Mouse (Mus musculus) urinary bladder, postnatal 25 days (tissue): ENCODE data around the gene Kdelr3.

ENCODE experiments used
- DNase-seq: peaks from one replicate; pipeline ENCODE4 v3.0.0; 2022; ENCODE audit warnings: low spot score

Kdelr3 gene

DNA sequence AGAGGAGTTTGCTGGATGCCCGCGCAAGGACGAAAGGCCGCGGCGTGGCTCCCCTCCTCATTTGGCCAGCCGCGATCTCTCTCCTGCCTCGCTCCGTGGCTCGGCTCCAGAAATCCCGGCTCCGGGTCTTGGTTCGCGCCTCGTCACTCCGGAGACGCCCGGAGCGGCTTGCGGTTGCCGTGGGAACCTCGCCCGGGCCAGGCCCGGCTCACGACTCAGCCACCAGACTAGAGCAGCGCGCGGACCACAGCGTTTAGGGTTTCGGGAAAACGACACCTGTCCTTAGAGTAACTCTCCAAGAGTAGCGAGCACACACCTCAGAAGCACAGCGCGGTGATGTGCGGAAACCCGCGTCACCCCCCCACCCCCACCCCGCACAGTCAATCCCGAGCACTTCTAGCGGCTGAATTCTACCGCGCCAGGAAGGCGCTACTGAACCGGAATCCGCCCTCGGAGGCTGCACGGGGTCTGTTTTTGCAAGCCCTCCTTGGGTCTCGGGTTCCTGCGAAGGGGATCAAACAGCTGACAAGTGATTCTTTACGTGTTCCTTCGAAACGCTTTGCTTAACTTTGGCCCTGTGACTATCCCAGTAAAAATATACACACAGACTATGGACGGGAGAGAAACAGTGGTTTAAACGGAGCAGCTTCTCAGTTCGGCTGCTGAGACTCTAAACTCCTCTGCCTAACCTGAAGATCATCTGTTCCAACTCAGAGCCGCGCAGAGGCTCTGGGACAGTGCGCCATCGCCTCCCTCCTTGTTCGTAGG is 4.5 kb upstream of the Kdelr3 start:
- peak; percentile 84 for DNase-seq

DNA sequence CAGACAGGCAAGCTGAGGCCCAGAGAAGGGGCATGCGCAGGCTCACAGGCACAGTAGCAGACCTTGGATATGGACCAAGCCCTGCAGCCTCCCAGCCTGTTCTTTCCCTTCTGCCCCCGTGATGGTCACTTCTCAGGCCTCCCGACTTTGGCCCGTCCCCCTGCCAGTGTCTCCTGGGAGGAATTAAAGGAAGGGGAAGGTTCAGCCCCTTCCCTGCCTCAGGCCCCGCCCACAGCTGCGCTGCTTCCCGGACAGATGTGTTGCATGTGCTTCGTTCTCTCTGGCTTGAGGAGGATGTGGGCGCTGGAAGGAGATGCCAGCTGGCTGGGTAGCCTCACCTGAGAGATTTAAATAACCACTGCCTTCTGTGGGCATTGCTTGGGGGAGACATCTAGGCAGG is 2.3 kb upstream of the Kdelr3 start:
- DNase-seq = no peak

DNA sequence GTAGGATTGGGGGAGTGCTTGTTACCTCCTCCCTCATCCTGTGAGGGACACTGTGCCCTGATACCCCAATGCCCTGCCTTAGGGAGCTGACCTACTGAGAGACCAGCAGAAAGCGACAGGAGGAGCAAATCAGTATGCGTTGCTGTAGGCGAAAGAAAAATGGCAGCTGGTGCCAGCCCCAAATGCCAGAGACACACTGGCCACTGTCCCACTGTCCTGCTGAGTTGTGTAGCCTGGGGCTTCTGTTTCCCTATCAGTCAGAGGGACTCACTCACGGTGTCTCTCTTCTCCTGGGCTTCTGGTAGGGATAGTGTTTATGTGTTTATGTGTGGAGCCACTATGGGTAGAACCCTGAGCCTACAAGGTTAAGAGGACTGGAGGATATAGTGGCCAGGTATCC is 1.5 kb downstream of the Kdelr3 start:
- DNase-seq = no peak

DNA sequence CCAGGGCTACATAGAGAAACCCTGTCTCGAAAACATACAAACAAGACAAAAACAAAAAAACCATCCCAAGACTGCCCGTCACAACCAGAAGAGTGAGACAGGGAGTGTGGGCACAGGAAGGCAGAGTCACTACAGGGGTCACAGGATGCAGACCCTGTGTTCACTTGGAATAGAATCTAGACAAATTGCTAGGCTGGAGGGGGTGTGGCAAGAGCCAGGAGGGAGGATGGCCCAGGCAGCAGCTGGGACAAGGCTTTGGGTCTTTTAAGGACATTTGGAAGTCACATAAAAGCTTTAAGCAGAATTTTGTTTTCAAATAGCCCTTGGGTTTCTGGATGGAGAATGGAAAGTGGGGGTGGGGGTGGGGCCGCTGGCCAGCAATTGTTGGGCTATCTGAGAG is 2.4 kb downstream of the Kdelr3 start:
- DNase-seq = no peak

DNA sequence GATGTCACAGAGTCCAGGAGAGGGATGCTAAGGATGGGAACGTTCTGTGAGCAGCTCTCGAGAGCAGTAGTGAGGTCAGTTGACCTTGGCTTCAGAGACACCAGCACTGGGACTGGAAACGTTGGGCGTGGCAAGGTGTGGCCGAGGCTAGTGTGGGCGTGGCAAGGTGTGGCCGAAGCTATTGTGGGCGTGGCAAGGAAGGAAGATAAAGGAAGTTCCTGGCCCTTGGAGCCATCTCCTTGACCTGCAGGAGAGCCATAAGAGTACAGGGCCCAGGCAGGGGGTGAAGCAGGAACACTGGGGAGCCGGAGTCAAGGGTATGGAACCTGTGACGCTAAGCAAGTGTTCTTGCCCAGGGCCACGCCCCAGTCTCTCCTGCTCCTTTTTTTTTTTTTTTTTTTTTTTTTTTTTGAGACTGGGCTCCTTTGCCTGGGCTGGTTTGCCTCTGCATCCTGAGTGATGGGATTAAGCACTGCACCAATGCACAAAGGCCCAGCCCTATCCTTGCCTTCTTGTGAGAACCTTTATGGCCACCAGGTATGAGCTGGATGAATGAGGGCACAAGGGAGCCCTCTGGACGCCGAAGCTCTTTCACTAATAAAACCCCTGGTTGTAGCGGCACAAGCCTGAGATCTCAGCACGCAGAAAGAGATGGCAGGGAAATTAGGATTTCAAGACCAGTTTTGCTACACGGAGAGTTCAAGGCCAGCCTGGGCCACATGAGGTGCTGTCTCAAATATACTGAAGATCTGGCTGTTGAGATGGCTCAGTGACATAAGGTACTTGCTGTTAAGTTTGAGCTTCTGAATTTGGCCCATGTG is 3.4 kb downstream of the Kdelr3 start:
- DNase-seq = no peak

DNA sequence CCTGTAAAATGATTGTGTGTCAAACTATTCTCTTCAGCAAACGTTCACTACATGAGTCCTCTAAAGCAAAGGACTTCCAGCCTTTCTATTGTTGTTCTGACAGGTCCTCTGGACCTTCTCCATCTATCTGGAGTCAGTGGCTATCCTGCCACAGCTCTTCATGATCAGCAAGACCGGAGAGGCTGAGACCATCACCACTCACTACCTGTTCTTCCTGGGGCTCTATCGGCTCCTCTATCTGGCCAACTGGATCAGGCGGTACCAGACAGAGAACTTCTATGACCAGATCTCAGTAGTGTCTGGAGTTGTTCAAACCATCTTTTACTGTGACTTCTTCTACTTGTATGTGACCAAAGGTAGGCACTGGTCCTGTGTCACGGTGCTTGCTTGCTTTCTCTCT is 9.4 kb downstream of the Kdelr3 start:
- DNase-seq = no peak

DNA sequence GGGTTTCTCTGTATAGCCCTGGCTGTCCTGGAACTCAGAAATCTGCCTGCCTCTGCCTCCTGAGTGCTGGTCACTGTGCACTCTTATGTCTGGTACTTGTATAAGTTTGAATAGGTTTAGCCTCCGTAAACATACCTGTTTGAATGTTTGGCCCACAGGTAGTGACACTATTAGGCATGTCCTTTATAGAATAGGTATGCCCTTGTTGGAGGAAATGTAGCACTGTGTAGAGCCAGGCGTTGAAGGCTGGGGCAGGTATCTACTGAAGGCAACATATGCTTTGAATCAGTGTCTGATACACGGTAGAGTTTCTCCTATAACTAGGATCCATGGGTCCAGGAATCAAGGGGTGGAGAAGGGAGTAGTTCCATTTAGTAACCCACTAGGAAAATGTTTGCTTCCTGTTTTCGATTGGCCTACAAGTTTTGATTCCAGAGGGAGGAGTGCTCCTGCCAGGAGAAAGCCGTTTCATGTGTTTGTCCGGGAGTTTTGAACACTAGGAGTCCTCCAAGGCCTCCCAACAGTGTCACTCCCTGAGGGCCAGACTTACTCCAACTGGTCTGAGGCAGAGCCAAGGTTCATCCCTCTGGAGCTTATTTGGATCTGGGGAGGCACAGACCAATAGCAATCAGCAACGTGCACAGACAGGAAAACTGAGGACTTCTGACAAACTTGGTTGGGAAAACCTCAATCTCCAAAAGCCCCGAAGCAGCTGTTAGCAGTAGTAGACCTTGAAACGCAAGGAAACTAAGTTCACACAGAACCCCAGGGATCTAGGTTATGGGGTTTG is 10.0 kb downstream of the Kdelr3 start:
- DNase-seq = no peak

DNA sequence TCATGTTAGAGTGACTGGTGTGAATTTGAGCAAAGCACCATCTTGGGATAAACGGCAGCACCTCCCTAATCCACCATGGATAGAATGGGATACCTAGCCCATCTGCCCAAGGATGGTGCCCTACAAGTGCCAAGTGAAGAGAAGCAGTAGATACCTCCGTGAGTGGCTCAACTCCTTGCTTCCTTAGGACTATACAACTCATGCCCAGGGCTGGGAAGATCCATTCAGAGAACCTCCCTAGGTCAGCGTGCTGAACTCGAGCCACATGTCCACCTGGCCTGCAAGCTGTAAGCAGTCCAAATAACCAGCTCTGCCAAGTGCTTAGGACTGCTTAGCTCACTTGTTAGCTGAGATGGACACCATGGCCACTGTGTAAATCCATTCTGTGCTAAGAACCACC is 11.0 kb downstream of the Kdelr3 start:
- no peak for DNase-seq

DNA sequence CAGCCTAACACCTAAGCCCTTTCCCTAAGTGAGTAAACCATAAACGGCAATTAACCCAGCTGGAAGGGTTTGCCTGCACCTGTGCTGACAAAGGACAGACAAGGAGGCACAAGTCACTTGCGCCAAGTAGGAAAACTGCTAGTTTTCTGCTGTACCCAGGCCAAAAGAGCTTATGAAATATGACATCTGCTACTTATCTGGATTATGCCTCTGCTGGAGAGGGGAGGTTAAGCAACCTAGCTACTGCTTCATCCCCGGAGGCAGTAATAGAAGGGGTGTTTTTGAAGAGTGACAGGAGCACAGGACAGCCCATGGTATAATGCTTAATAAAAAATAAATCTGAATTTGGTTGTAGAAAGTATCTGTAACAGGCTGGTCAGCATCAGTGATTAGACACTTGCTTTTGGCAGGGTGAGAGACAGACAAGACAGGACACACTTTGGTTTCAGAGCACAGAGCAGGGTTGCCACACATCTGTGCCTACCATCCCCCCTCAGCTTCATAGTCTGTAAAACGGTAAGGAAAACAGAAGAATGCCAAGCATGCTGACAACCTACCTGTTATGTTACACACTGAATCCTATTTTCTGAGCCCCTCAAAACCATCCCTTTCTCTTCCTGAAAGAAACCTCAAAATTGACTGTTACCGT is 11.9 kb downstream of the Kdelr3 start:
- no peak for DNase-seq

DNA sequence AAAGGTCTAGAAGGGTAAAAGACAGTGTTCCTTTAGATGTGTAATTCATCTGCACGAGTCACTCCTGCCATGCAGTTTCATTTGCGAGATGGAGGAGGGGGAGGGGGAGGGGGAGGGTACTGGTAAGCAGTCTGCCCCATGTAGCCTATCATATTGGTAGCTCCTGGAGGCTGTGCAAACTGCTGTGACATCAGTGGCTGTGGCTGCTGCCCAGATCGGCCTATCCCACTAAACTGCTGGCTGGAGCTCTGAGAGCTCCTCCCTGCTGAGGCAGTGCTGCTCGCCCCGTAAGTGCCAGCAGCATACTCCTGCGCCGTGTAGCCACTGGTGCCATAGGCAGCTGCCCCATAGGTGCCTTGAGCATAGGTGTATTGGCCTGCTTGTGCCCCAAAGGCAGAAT is 13.7 kb downstream of the Kdelr3 start:
- DNase-seq = no peak

DNA sequence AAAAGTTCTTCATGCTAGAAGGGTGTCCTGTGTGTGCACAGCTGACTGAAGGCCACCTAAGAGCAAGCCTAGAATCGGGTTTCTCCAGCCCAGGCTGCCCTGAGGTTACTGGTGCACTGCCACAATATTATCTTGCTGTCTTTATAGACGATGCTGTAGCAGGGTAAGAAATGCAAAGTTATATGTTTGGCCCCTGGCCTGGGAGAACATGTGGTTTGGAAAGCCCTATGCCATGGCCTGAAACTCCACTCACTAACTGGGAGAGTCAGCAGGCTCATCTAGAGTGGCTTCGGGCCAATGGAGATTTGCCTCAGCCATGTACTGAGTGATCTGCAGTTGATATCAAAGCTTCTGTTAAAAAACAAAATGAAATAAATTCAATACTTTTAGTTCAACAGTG is 17.6 kb downstream of the Kdelr3 start:
- DNase-seq = no peak

DNA sequence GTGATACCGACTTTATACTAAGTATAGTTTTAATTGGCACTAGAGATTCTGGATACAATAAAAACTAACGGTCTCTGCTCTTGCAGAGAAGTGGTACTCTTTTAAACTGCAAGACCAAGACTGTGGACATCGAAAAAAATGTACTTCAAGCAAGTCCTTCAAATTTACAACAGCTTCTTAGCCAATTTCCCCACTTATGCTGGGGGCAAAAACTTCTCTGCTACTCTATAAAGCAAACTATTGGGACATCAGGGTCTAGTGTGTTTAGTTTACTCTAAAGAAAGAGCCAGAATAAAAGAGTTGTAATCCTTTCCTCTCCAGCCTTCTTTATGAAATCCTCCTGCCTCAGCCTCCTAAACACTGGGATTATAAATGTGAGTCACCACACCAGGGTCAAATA is 27.8 kb downstream of the Kdelr3 start:
- no peak for DNase-seq

DNA sequence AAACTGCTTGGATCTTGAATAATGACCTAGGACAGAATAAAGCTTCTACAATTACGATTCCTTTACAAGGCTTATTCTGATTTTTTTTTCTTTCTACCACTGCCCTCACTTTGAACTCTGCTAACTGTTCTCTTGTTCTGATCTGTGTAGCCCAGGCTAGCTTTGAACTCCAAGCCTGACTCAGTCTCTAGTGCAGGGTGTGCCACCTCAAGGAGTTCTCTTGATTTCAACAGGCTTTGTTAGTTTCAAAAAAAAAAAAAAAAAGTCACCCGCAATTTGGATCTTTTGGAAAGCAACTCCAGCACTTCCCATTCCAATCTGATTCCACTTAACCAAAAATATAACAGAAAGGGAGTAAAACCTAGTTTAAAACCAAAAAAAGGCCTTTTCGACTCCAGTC is 29.3 kb downstream of the Kdelr3 start:
- no peak for DNase-seq

DNA sequence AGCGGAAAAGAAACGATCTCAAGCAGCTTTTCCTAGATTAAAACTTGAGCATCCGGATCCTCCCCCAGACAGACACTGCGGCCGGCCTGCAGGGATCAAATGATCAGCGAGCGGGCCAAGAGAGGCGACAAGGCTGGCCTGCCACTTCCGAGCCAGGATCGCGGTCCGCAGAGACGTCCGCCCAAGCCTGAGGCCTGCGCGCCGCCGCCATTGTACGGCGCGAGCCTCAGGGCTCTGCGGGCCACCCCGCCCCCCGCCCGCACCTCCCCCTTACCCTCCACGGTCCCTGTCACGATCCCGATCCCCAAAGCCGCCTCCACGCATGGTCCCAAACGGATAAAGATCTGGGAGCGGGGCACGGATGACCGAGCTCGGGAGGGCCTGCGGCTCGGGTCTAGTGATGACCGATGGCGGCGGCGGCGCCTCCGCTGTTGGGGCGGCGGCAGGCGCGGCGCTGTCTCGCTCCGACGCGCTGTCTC is 29.7 kb downstream of the Kdelr3 start:
- DNase-seq = no peak

DNA sequence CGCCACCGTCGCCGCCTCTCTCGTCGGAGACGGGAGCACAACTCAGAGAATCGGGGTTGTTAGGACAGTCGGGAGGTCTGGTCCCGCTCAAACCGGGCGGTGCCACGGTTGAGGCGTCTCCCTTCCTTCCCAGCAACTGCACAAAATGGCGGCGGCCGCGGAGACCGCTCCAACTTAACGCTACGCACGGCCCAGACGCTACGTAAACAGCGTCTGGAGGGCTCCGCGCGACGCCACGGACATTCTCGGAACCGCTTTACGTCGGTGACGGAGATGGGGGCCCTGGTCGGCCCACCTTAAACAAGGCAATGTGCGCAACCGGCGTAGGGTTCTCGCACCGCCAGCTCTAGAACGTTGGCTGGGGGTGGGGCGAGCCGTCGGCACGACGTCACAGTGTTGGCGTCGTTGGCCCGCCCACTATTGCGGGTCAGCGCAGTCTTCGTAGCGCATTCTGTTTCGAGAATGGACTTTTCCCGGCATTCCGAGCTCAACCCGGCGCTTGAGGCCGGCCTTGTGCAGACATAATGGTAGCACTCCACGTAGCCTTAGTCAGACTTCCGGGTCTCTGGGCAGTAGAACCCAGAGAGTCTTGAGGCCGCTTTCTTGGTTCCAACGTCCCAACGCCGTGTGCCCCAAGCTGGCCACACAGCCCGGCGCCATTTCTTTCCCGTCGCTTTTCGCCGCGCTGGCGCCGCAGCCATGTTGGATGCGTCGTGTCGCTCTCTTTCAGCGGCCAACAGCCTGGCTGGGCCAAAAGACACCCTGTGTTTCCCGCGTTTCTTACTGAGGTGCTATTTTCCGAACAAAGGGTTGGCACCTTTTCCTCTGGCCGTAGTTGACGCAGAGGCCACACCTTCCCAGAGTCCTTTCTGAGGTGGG is 30.4 kb downstream of the Kdelr3 start, which contains the start of gene Ddx17:
TSS of gene Ddx17 (minus strand) at position 332 of the 879 bp plus-strand sequence.
- DNase-seq = peak; percentile 99

DNA sequence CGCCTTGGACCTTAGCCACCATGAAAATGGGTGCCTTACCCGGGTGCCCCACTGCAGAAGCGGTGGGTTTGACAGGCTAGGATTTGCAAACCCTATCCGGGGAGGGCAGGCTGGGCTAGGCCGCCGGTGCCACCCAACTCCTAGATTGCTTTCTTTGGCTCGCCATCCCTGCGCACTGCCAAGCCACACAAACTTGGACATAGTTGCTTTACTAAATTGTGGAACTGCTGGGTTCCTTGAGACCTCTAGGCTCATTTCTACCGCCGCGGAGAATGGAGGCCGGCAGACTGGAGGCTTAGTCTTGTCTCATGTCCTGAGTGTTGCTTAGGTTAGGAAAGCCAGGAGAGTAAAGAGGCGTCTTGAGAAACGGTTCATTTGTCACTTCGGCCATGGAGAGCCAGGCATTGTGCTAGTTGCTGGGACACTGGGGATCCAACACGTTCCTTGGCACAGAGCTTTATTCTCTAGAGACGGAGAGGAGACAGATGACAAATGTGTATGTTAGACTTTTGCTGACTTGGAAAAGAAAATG is 31.1 kb downstream of the Kdelr3 start:
- peak; percentile 29 for DNase-seq

DNA sequence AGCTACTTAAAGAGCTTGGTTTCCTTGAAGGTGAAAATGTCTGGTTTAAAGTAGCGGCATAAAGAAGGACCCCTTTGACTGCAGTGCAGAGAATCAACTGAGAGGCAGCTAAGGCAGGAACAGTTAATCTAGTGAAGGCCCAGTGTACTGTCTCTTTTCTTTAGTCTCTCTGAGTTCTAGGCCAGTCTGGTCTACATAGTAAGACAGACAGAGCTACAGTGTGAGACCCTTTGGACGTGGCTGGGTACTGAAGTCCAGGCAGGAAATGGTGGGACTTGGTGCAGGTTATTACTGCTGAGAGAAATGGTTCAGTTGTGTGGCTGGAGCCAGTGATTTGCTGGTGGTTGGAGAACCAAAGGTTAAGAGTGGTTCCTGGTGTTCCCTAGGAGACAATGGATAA is 32.0 kb downstream of the Kdelr3 start:
- no peak for DNase-seq

DNA sequence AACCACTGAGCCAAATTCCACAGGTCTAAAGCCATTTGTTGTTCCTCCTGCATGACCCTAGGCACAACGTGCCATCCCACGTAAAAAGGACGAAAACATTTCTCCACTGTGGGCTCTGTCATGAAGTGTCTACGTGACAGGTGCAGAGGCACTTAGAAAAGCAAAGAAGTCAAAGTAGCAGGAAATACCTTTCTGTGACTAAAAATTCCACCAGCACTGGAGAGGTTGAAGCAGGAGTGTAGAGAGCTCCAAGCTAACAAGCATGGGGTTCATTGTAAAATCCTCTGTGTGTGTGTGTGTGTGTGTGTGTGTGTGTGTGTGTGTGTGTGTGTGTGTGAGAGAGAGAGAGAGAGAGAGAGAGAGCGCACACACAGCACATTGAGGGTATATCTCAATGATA is 36.4 kb downstream of the Kdelr3 start:
- DNase-seq = no peak

DNA sequence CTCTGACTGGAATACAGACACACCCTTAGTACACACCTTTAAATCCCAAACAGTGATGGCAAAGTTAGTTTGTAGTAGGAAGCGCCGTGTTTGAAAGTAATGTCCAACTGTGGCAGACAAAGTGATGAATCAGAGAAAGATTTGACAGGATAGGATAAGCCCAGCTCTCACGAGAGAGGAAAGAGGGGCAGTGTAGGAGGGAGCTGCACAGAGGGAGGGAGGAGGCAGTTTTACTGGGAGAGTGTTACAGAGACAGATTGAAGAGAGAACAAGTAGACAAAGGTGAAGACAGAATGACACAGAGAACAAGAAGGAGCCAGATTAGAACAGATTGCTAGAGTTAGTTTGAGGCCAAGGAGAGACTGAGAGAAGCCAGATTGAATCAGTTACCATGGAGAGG is 43.4 kb downstream of the Kdelr3 start:
- no peak for DNase-seq

DNA sequence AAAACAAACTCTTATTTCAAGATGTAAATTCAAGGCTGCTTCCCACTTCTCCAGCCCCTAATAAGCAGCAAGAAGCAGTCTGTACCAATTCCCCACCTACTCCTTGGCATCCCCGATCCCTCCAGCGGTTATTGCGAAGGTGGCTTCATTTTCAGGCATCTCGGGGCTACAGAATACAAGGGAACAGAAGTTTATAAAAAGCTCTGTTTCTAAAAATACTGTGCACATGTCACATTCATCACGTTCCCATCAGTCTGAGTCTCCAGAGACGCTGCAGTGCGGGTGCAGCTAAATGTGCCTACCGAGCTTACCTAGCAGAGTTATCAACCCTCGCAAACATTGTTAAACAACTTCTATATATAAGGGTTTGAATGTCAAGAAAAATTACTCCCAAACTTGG is 46.2 kb downstream of the Kdelr3 start:
- DNase-seq = no peak
